Mouse (Mus musculus) myocyte (in vitro differentiated cells): ENCODE results near the gene Phlpp1. TPM values are rescaled to one million over a fixed set of nuclear protein-coding genes. Genes with fewer than 3 reads are reported as not detected.

ENCODE experiments used
- H3K27me3 ChIP-seq: one replicate; pipeline ENCODE4 v1.6.1; 2011; ENCODE audit not compliant: control insufficient read depth, insufficient read depth, insufficient read length
- H3K36me3 ChIP-seq: one replicate; pipeline ENCODE4 v1.6.1; 2011; ENCODE audit not compliant: control insufficient read depth, insufficient read depth
- H3K4me2 ChIP-seq: one replicate; pipeline ENCODE4 v1.6.1; 2011; ENCODE audit warnings: low read depth, control low read depth
- H3K4me3 ChIP-seq: one replicate; pipeline ENCODE4 v1.5.1; 2011; ENCODE audit warnings: mild to moderate bottlenecking, control low read depth, moderate library complexity
- H3K79me2 ChIP-seq: one replicate; pipeline ENCODE4 v1.6.1; 2011; ENCODE audit not compliant: control insufficient read depth, insufficient read depth
- H3ac ChIP-seq: one replicate; pipeline ENCODE4 v1.6.1; 2011; ENCODE audit not compliant: control insufficient read depth, insufficient read length
- CEBPB ChIP-seq: IDR thresholded peaks from 2 replicates; pipeline ENCODE4 v1.6.1; 2011; ENCODE audit warnings: mild to moderate bottlenecking, moderate library complexity; ENCODE audit not compliant: poor library complexity, insufficient read depth, severe bottlenecking
- E2F4 ChIP-seq: IDR thresholded peaks from one replicate; pipeline ENCODE4 v1.6.1; 2011; ENCODE audit warnings: mild to moderate bottlenecking, control low read depth, moderate library complexity; ENCODE audit not compliant: insufficient read depth
- MAX ChIP-seq: IDR thresholded peaks from one replicate; pipeline ENCODE4 v1.6.1; 2011; ENCODE audit warnings: low read depth, mild to moderate bottlenecking, control low read depth
- MYOD1 ChIP-seq, 3 experiments: IDR thresholded peaks; one replicate each; pipeline ENCODE4 v1.6.1; 2011; ENCODE audit warnings: control low read depth in 2 of 3, low read depth in 2 of 3, mild to moderate bottlenecking in 2 of 3, moderate library complexity in 1 of 3; ENCODE audit not compliant: insufficient read length in 2 of 3, control insufficient read depth in 1 of 3
- MYOG ChIP-seq, 3 experiments: IDR thresholded peaks; one replicate each; pipeline ENCODE4 v1.6.1; 2011; ENCODE audit warnings: control low read depth in 2 of 3, low read depth in 2 of 3, mild to moderate bottlenecking in 2 of 3; ENCODE audit not compliant: insufficient read length in 2 of 3, control insufficient read depth in 1 of 3, insufficient read depth in 1 of 3
- POLR2A ChIP-seq: IDR thresholded peaks from one replicate; pipeline ENCODE4 v1.6.1; 2011; ENCODE audit warnings: low read depth, mild to moderate bottlenecking, control low read depth, moderate library complexity; ENCODE audit not compliant: insufficient read length
- POLR2AphosphoS2 ChIP-seq: IDR thresholded peaks from one replicate; pipeline ENCODE4 v1.6.1; 2011; ENCODE audit warnings: low read depth, control low read depth; ENCODE audit not compliant: insufficient read length
- REST ChIP-seq: IDR thresholded peaks from one replicate; pipeline ENCODE4 v1.6.1; 2011; ENCODE audit warnings: mild to moderate bottlenecking, control low read depth, moderate library complexity; ENCODE audit not compliant: insufficient read depth, insufficient read length
- SRF ChIP-seq: IDR thresholded peaks from one replicate; pipeline ENCODE4 v1.6.1; 2011; ENCODE audit warnings: low read depth; ENCODE audit not compliant: control insufficient read depth, insufficient read length
- TCF12 ChIP-seq: IDR thresholded peaks from one replicate; pipeline ENCODE4 v1.6.1; 2011; ENCODE audit warnings: mild to moderate bottlenecking, control low read depth; ENCODE audit not compliant: poor library complexity, insufficient read depth, severe bottlenecking
- TCF3 ChIP-seq: IDR thresholded peaks from one replicate; pipeline ENCODE4 v1.6.1; 2011; ENCODE audit warnings: low read depth, control low read depth; ENCODE audit not compliant: insufficient read length
- USF1 ChIP-seq: IDR thresholded peaks from one replicate; pipeline ENCODE4 v1.6.1; 2011; ENCODE audit warnings: low read depth, mild to moderate bottlenecking, control low read depth, moderate library complexity
- polyA plus RNA-seq: library from polyadenylated mRNA; unstranded; fragments of >200 nt; fragmentation: generic; extraction: Trizol; gene quantifications from one replicate; pipeline ENCODE4 v1.2.1, GENCODE M21; 2012; ENCODE audit warnings: missing spikeins

The Phlpp1 gene
- polyA plus RNA-seq, 1 experiment = 7.9 TPM

GRCm38 (mm10) chr1:106162581-106162980, 9.0 kb upstream of the Phlpp1 start:
- no peak overlapping the region for H3ac ChIP-seq
- no peaks in the 10 kb centered on the region for H3K27me3 ChIP-seq
- no peak overlapping the region for H3K4me2 ChIP-seq
- no peak for TF ChIP-seq TCF3
- TF ChIP-seq MYOD1 (IDR thresholded peaks at IDR 0.05; ENCODE audit: control insufficient read depth in 1 of 3, insufficient read length in 2 of 3, low read depth in 2 of 3) = no peak
- TF ChIP-seq CEBPB = no peak
- no peak for TF ChIP-seq POLR2A
- no peak for TF ChIP-seq MYOG (IDR thresholded peaks at IDR 0.05; ENCODE audit: control insufficient read depth in 1 of 3, insufficient read depth in 1 of 3, insufficient read length in 2 of 3, low read depth in 2 of 3)
- no peak for TF ChIP-seq TCF12
- no peak for TF ChIP-seq E2F4
- TF ChIP-seq SRF = no peak
- no peak for TF ChIP-seq MAX
- no peaks in the 10 kb centered on the region for H3K79me2 ChIP-seq
- H3K36me3 ChIP-seq = no peaks in the 10 kb centered on the region
- H3K4me3 ChIP-seq = no peak overlapping the region

DNA sequence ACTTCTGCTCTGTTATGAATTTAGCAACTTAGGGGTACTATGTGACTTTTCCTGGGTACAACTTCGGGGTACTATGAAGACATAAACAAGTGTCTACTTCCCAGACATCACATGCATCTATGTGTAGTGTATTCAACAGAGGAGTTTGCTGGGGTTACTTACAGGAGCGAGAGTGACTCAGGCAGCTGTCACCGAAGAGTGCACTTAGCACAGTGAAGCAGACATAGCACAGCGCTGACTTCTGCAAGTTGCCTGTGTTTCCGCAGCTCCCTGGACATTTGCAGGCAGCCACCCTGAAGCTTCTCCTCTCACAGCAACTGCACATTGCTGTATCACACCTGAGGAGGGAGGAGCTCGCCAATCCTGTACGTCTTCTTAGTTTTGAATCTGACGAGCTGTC, 8.2 kb upstream of the Phlpp1 start:
- Histone ChIP-seq H3K36me3 (no peaks in the 10 kb centered on the region), H3K79me2 (no peaks in the 10 kb centered on the region), H3K4me3 (no peak overlapping the region), H3ac (no peak overlapping the region), H3K27me3 (no peaks in the 10 kb centered on the region), H3K4me2 (no peak overlapping the region)
- TF ChIP-seq MYOG (IDR thresholded peaks at IDR 0.05; ENCODE audit: control insufficient read depth in 1 of 3, insufficient read depth in 1 of 3, insufficient read length in 2 of 3, low read depth in 2 of 3) = no peak
- no peak for TF ChIP-seq MAX
- TF ChIP-seq POLR2AphosphoS2 = no peak
- peak in 2 of 3 experiments; percentile 54 to 58 for TF ChIP-seq MYOD1 (IDR thresholded peaks at IDR 0.05; ENCODE audit: control insufficient read depth in 1 of 3, insufficient read length in 2 of 3, low read depth in 2 of 3)
- TF ChIP-seq E2F4 = no peak
- no peak for TF ChIP-seq USF1

- Histone ChIP-seq H3K36me3 (no peaks in the 10 kb centered on the region), H3ac (no peak overlapping the region), H3K4me3 (no peak overlapping the region), H3K4me2 (no peak overlapping the region), H3K79me2 (no peaks in the 10 kb centered on the region), H3K27me3 (no peaks in the 10 kb centered on the region)
- TF ChIP-seq SRF = no peak
- TF ChIP-seq POLR2AphosphoS2 = no peak
- TF ChIP-seq MYOG (IDR thresholded peaks at IDR 0.05; ENCODE audit: control insufficient read depth in 1 of 3, insufficient read depth in 1 of 3, insufficient read length in 2 of 3, low read depth in 2 of 3) = no peak
- no peak for TF ChIP-seq MAX
- no peak for TF ChIP-seq TCF3
- TF ChIP-seq POLR2A = no peak
- no peak for TF ChIP-seq USF1
- TF ChIP-seq MYOD1 (IDR thresholded peaks at IDR 0.05; ENCODE audit: control insufficient read depth in 1 of 3, insufficient read length in 2 of 3, low read depth in 2 of 3) = no peak
- no peak for TF ChIP-seq CEBPB
- no peak for TF ChIP-seq TCF12
- no peak for TF ChIP-seq E2F4
Observed at GRCm38 (mm10) chr1:106164111-106164510, 7.4 kb upstream of the Phlpp1 start.

- Histone ChIP-seq H3ac (no peak overlapping the region), H3K4me3 (no peak overlapping the region), H3K79me2 (peaks cover 3% of the 10 kb centered on the region), H3K4me2 (peak overlapping the region; percentile 69), H3K36me3 (no peaks in the 10 kb centered on the region), H3K27me3 (no peaks in the 10 kb centered on the region)
- TF ChIP-seq CEBPB = peak; percentile 65
- TF ChIP-seq MAX = no peak
- TF ChIP-seq SRF = no peak
- TF ChIP-seq POLR2AphosphoS2 = no peak
- no peak for TF ChIP-seq REST
- TF ChIP-seq TCF3 = no peak
- no peak for TF ChIP-seq POLR2A
Observed at GRCm38 (mm10) chr1:106168001-106168400, 3.6 kb upstream of the Phlpp1 start.

DNA sequence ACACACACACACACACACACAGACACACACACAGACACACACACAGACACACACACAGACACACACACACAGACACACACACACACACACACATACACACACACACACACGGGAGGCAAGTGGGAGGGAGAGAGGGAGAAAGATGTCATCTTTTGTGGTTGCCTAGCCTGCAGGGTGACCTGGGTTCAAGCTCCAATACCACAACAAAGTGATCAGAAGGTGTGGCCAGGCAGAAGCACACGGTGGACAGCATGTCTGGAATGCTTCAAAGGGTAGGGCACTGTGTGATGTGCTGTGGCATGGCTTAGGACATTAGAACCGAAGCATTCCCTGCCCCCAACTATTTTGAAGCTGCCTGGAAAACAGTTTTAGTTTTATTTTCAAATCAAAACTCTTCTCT, 2.8 kb upstream of the Phlpp1 start:
- TF ChIP-seq USF1 (no peak), POLR2AphosphoS2 (no peak), POLR2A (no peak), MYOD1 (IDR thresholded peaks at IDR 0.05; ENCODE audit: control insufficient read depth in 1 of 3, insufficient read length in 2 of 3, low read depth in 2 of 3) (peak in 1 of 3 experiments; percentile 22), REST (no peak), SRF (no peak), MAX (no peak), TCF3 (peak; percentile 41), MYOG (IDR thresholded peaks at IDR 0.05; ENCODE audit: control insufficient read depth in 1 of 3, insufficient read depth in 1 of 3, insufficient read length in 2 of 3, low read depth in 2 of 3) (peak in 1 of 3 experiments; percentile 54), E2F4 (no peak), CEBPB (no peak), TCF12 (no peak)
- Histone ChIP-seq H3K4me3 (no peak overlapping the region), H3K79me2 (peaks cover 11% of the 10 kb centered on the region), H3K36me3 (no peaks in the 10 kb centered on the region), H3K4me2 (peak overlapping the region; percentile 69), H3K27me3 (no peaks in the 10 kb centered on the region), H3ac (no peak overlapping the region)
